Mouse (Mus musculus) small intestine, adult 2 months (tissue): ENCODE data around the gene Scarb1. TPM values are rescaled to one million over a fixed set of nuclear protein-coding genes. Genes with fewer than 3 reads are reported as not detected.
A peak's percentile ranks its signal among the peaks of the same experiment; 100 is the strongest.

Experiments
- H3K27ac ChIP-seq: fragments of 200-500 bp; 2 replicates; pipeline ENCODE4 v1.5.1; 2012; ENCODE audit warnings: low read depth, low read length, control low read depth, inconsistent platforms; ENCODE audit not compliant: insufficient read depth
- H3K27me3 ChIP-seq: fragments of 200-500 bp; 2 replicates; pipeline ENCODE4 v1.6.1; 2012; ENCODE audit warnings: mild to moderate bottlenecking, moderate library complexity, low read length, inconsistent platforms; ENCODE audit not compliant: control insufficient read depth, insufficient read depth
- H3K36me3 ChIP-seq: fragments of 200-500 bp; 2 replicates; pipeline ENCODE4 v1.6.1; 2012; ENCODE audit warnings: mild to moderate bottlenecking, low read length, control low read depth, inconsistent platforms; ENCODE audit not compliant: control insufficient read depth, insufficient read depth
- H3K4me1 ChIP-seq: fragments of 200-500 bp; 2 replicates; pipeline ENCODE4 v1.6.1; 2012; ENCODE audit warnings: low read length, inconsistent platforms, mixed read lengths; ENCODE audit not compliant: control insufficient read depth, insufficient read depth, insufficient read length
- H3K4me3 ChIP-seq: fragments of 200-500 bp; 2 replicates; pipeline ENCODE4 v1.5.1; 2012; ENCODE audit warnings: low read depth, mild to moderate bottlenecking, control low read depth, inconsistent platforms, low read length, moderate library complexity
- CTCF ChIP-seq: fragments of 200-500 bp; IDR thresholded peaks from 2 replicates; pipeline ENCODE4 v1.5.1; 2012; ENCODE audit warnings: low read depth, mild to moderate bottlenecking, control low read depth, inconsistent platforms, low read length, moderate library complexity, mixed read lengths; ENCODE audit not compliant: insufficient replicate concordance, insufficient read length; ENCODE audit errors: extremely low read depth
- POLR2A ChIP-seq: fragments of 200-500 bp; IDR thresholded peaks from 2 replicates; pipeline ENCODE4 v1.6.1; 2012; ENCODE audit warnings: low read depth, mild to moderate bottlenecking, control low read depth, inconsistent platforms, low read length, moderate library complexity
- WGBS: fragments of 180-500 bp; shearing (Covaris S2); methylation state at CpG from one replicate; pipeline ENCODE4 v1.1.7; 2018; 5-methylcytosine and 5-hydroxymethylcytosine counted together
- polyA plus RNA-seq: library from polyadenylated mRNA; depleted of rRNA; stranded (reverse); fragments of >200 nt; gene quantifications from 2 replicates; pipeline ENCODE4 v1.2.3, GENCODE M21; 2012

The Scarb1 gene
- polyA plus RNA-seq, 1 experiment = 19.4 TPM

DNA sequence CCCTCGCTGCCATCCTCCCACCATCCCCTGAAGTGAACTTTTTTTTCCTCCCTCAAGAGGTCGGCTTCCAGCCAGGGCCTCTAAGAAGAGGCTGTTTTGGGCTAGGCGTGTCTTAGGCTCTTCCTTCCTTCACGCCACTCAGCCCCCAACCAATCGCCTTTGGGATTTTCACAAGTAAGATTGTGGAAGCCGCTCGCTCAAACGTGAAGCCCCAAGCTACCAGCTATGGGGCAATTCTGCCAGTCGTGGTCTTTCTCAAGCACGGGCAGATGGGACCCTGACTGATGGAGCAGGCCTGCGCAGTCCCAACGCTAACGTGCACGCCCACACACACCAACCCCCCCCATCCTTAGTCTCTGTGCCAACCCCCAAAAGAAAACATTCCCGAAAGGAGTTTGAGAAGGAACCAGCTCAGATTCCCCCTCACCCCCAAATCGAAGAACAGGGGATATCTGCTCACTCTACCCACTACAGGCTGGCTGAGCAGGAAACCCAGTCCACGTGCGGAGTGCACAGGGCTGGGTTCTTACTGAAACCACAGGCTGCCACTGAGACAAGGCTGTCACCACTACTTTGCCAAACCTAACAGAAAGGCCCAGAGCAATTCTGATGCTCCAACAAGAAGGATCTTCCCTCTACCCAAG, 1.7 kb downstream of the Scarb1 start:
- Histone ChIP-seq H3K4me1 (peaks cover 11% of the 10 kb centered on the region), H3K36me3 (no peaks in the 10 kb centered on the region), H3K27ac (0 out of 2 replicates have a peak overlapping the region, but pooled peaks have one; percentile 9), H3K4me3 (peak overlapping the region; percentile 82), H3K27me3 (peaks cover 19% of the 10 kb centered on the region)
- TF ChIP-seq CTCF = no peak
- TF ChIP-seq POLR2A = 0 out of 2 replicates have a peak, but pooled peaks have one; percentile 7
- WGBS = 66% methylated on average over 18 of the region's 18 CpGs

DNA sequence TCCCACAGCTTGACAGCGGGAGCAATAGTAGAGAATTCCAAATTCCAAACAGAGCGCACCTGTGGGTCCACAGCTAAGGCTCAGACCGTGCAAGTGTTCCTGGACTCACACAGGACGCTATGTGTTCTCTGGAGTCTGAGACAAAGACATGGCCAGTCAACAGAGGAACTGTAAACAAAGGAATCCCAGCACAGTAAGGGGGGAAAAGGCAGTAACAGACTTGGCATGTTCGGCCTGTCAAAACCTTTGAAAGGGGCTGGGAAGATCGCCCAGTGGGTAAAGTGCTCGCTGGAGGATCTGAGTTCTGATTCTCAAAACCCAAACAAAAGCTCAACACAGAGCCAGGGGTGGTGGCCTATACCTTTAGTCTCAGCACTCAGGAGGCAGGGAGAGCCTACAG, 3.4 kb downstream of the Scarb1 start:
- WGBS = 84% methylated on average over 7 of the region's 7 CpGs
- TF ChIP-seq POLR2A = no peak
- no peak for TF ChIP-seq CTCF
- no peak overlapping the region for H3K27ac ChIP-seq

DNA sequence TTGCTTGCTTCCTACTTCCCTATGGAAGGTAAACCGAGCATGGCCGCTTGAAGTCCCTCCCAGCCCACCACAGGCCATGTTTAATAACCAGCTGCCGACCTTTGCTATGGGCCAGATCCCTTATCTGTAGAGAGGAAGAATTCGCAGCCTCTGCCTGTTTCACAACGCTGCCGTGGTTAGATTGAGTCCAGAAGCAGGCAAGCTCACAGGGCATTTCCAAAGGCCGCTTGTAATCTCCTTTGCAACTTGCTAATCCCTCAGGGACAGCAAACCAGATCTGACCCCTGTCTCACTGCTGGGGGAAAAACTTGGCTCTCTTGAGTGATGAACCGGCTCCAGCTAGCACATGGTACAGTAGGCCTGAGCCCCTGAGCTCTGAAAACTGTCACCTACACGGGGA, 3.9 kb downstream of the Scarb1 start:
- no peak overlapping the region for H3K27ac ChIP-seq
- no peak overlapping the region for H3K4me3 ChIP-seq
- no peaks in the 10 kb centered on the region for H3K36me3 ChIP-seq
- peaks cover 19% of the 10 kb centered on the region for H3K27me3 ChIP-seq
- 27% methylated on average over 9 of the region's 9 CpGs for WGBS
- peaks cover 11% of the 10 kb centered on the region for H3K4me1 ChIP-seq
- no peak for TF ChIP-seq POLR2A
- TF ChIP-seq CTCF = no peak

More for the DNA sequence above, 3.4 kb downstream of the Scarb1 start:
- Histone ChIP-seq H3K4me3 (no peak overlapping the region), H3K27me3 (peaks cover 19% of the 10 kb centered on the region), H3K4me1 (peaks cover 11% of the 10 kb centered on the region), H3K36me3 (no peaks in the 10 kb centered on the region)

DNA sequence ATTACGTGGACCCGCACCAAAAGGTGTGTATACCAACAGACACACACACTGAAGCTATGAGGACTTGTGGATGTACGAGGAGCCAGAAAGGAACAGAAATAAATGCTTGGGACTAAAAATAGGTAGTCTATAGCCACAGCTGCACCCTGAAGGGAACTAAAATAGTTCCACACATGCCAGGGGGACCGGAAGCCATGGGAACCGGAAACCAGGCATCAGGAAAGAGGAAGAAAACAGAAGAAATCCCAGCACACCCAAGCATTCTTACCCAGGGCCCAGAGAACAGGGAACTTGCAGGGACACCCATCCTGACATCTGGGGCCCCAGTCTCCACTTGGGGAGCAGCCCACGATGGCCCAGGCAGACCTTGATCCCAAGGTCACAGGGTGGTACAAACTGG, 7.9 kb downstream of the Scarb1 start:
- 73% methylated on average over 6 of the region's 6 CpGs for WGBS
- H3K4me3 ChIP-seq = no peak overlapping the region
- H3K27me3 ChIP-seq = peaks cover 4% of the 10 kb centered on the region; the same call in 1 of the 2 replicates
- no peak overlapping the region for H3K27ac ChIP-seq
- no peak for TF ChIP-seq POLR2A
- no peak for TF ChIP-seq CTCF
- H3K36me3 ChIP-seq = no peaks in the 10 kb centered on the region
- no peaks in the 10 kb centered on the region; the same call in 1 of the 2 replicates for H3K4me1 ChIP-seq

DNA sequence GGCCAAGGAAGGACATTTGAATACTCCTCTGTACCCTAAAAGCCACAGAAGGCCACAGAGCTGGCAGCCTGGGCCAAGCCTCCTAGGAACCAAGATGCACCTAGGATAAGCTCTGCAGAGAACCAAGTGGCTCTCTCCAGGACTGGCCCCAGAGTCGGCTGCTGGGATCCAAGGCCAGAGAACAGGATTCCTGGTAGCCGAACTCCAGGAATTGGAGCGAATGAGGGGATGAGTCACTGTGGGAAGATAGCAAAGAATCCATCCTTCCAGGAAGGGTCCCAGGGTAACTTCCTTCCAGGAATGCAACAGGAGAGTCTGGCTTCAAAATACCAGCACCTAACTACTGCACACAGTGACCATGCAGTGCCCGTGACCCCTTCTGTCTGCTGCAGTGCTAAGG, 8.6 kb downstream of the Scarb1 start:
- H3K27ac ChIP-seq = no peak overlapping the region; the same call in 1 of the 2 replicates
- H3K4me3 ChIP-seq = no peak overlapping the region
- H3K27me3 ChIP-seq = peaks cover 4% of the 10 kb centered on the region; the same call in 1 of the 2 replicates
- WGBS = 77% methylated on average over 4 of the region's 4 CpGs
- TF ChIP-seq CTCF (no peak), POLR2A (no peak)
- no peaks in the 10 kb centered on the region; the same call in 1 of the 2 replicates for H3K4me1 ChIP-seq
- H3K36me3 ChIP-seq = no peaks in the 10 kb centered on the region

DNA sequence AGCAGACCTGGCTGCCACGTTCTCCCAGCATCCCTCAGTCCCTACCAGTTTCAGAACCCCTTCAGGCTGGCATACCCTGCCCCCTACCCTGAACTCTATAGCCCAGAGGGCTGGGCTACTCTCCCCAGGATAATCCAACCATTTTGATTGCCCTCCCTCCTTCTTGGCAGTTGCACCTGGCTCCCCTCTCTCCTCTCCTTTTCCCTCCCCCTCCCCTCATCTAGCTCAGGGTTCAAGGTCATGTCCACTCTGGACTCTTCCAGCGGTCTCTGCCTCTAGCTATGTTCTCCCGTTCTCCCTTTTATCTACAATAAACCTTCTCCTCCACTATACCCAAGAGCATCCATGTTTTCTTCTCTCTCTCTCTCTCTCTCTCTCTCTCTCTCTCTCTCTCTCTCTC, 9.1 kb downstream of the Scarb1 start:
- H3K27ac ChIP-seq = no peak overlapping the region

DNA sequence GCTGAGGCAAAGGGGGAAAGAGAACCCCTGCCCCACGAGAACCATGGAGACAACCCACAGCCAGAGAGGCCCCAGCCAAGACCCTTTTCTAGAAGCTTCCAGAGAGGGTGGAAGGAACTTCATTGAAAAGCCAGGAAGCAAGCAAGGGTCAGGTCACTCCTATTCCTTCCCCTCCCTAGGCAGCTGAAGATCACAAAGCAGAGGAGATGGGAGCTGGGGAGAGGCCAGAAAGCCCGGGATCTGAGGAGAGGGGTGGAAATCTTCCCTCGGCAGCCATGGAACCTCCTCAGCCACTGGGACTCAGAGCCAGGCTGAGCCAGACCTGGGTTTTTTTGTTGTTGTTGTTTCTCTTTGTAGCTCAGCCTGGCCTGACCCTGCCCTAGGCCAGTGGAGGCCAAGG, 9.8 kb downstream of the Scarb1 start:
- 64% methylated on average over 3 of the region's 3 CpGs for WGBS
- no peak overlapping the region for H3K27ac ChIP-seq

More for the DNA sequence above, 9.1 kb downstream of the Scarb1 start:
- no peaks in the 10 kb centered on the region for H3K36me3 ChIP-seq
- no peak overlapping the region for H3K4me3 ChIP-seq
- TF ChIP-seq POLR2A = no peak
- no peak for TF ChIP-seq CTCF
- H3K27me3 ChIP-seq = peaks cover 4% of the 10 kb centered on the region; the same call in 1 of the 2 replicates
- WGBS = 67% methylated on average over 3 of the region's 3 CpGs
- no peaks in the 10 kb centered on the region for H3K4me1 ChIP-seq

DNA sequence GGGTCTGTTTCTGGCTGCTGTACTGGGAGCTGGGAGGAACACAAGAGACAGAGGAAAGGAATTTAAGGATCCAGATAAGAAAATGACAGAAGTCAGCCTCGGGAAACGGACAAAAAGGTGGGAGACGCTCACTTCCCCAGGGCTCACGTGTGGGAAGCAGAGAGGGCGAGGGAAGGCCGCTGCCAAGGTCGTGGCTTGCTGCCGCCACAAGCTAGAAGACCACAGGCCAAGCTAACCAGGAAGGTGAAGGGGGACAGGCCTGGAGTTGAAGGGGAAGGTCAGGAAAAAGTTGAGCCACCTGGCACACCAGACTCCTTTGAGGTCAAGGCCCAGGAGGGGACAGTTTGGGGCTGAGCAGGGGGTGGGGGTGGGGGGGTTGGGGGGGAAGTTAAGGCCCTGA, 10.2 kb downstream of the Scarb1 start:
- H3K4me3 ChIP-seq = no peak overlapping the region
- no peaks in the 10 kb centered on the region for H3K36me3 ChIP-seq
- WGBS = 75% methylated on average over 8 of the region's 8 CpGs
- TF ChIP-seq CTCF = no peak
- TF ChIP-seq POLR2A = no peak
- no peaks in the 10 kb centered on the region for H3K4me1 ChIP-seq
- H3K27ac ChIP-seq = 0 out of 2 replicates have a peak overlapping the region, but pooled peaks have one; percentile 23
- 0 out of 2 replicates have a peak, but pooled peaks cover 4% of the 10 kb centered on the region for H3K27me3 ChIP-seq

More for the DNA sequence above, 9.8 kb downstream of the Scarb1 start:
- Histone ChIP-seq H3K4me1 (no peaks in the 10 kb centered on the region), H3K4me3 (no peak overlapping the region), H3K27me3 (0 out of 2 replicates have a peak, but pooled peaks cover 4% of the 10 kb centered on the region), H3K36me3 (no peaks in the 10 kb centered on the region)
- TF ChIP-seq POLR2A (no peak), CTCF (no peak)
